Mouse (Mus musculus) ES-Bruce4 (cell line): Measurements from ENCODE around the gene Sympk. TPM values are rescaled to one million over a fixed set of nuclear protein-coding genes. Genes with fewer than 3 reads are reported as not detected.

Experiments
- H3K27ac ChIP-seq: 2 replicates; pipeline ENCODE4 v1.5.1; 2012; ENCODE audit warnings: low read length, inconsistent platforms; ENCODE audit not compliant: insufficient read depth
- H3K27me3 ChIP-seq: 2 replicates; pipeline ENCODE4 v1.6.1; 2012; ENCODE audit warnings: mild to moderate bottlenecking, low read length, inconsistent platforms; ENCODE audit not compliant: control insufficient read depth, poor library complexity, insufficient read depth, severe bottlenecking
- H3K36me3 ChIP-seq: 2 replicates; pipeline ENCODE4 v1.6.1; 2012; ENCODE audit warnings: inconsistent platforms, mild to moderate bottlenecking, low read length, moderate library complexity; ENCODE audit not compliant: control insufficient read depth, poor library complexity, insufficient read depth, severe bottlenecking
- H3K4me1 ChIP-seq: one replicate; pipeline ENCODE4 v1.8.1; 2011; ENCODE audit warnings: low read length; ENCODE audit not compliant: control insufficient read depth, insufficient read depth
- H3K4me3 ChIP-seq: 2 replicates; pipeline ENCODE4 v1.5.1; 2011; ENCODE audit warnings: low read depth, mild to moderate bottlenecking, low read length
- H3K9ac ChIP-seq: 2 replicates; pipeline ENCODE4 v1.6.1; 2012; ENCODE audit warnings: low read depth, mild to moderate bottlenecking, inconsistent platforms; ENCODE audit not compliant: poor library complexity, severe bottlenecking
- H3K9me3 ChIP-seq: replicated peaks from 2 replicates; pipeline ENCODE4 v1.6.1; 2012; ENCODE audit warnings: mild to moderate bottlenecking, low read length, inconsistent platforms; ENCODE audit not compliant: control insufficient read depth, poor library complexity, insufficient read depth, severe bottlenecking
- CTCF ChIP-seq: IDR thresholded peaks from one replicate; pipeline ENCODE4 v1.8.1; 2011; ENCODE audit warnings: low read depth, low read length
- EP300 ChIP-seq: IDR thresholded peaks from 2 replicates; pipeline ENCODE4 v1.6.1; 2011; ENCODE audit warnings: low read depth, low read length; ENCODE audit not compliant: insufficient read depth
- POLR2A ChIP-seq: IDR thresholded peaks from one replicate; pipeline ENCODE4 v1.8.1; 2011; ENCODE audit warnings: low read length; ENCODE audit not compliant: insufficient read depth
- polyA plus RNA-seq: library from polyadenylated mRNA; stranded (reverse); fragments of >200 nt; gene quantifications from 2 replicates; pipeline ENCODE4 v1.2.4, GENCODE M21; 2011; ENCODE audit warnings: low read depth; ENCODE audit not compliant: missing spikeins, insufficient read depth, insufficient read length

Gene Sympk
- polyA plus RNA-seq, 1 experiment: 102 TPM

DNA sequence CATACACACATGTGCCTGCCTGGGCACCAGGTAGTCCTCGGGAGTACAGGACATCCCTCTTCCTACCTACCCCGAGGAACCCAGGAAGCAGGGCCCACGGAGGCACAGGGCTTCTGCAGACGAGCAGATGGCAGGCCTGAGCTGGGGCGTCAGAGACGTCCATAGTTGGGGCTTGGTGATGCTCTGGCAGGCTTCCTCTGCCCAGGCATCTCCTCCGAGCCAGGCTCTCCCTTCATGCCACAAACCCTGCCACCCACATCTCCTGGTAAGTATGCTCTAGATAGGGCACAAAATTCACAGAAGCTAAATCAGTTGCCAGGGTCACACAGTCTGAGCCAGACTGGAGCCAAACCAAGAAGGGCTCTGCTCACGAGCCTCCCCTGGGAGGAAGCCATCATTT, 26.0 kb downstream of the Sympk start:
- H3K9ac ChIP-seq: no peak overlapping the region
- peaks cover 30% of the 10 kb centered on the region for H3K36me3 ChIP-seq
- TF ChIP-seq EP300 (no peak), POLR2A (no peak), CTCF (no peak)
- no peak overlapping the region for H3K4me3 ChIP-seq
- no peaks in the 10 kb centered on the region for H3K27me3 ChIP-seq
- H3K27ac ChIP-seq: no peak overlapping the region
- no peaks in the 10 kb centered on the region for H3K4me1 ChIP-seq
- no peaks in the 10 kb centered on the region for H3K9me3 ChIP-seq

DNA sequence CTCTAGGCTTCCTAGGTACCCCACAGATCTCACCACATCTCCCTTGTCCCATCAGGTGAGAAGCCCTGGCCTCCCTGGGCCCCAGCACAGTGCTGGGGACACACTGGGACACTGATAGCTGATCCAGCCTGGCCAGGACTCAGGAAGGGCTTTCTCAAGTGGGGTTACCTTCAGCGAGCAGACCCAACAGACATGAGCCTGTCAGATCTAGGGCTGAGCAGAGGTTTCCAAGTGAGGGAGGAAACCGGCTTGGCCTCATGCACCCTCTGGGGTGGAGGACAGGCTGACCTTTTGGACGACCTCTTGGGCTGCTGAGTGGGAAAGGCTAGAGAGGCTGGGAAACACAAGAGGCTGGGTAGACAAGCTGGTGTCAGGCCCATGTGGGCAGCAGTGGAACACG, 27.0 kb downstream of the Sympk start:
- Histone ChIP-seq H3K4me1 (no peaks in the 10 kb centered on the region), H3K9ac (no peak overlapping the region), H3K27ac (no peak overlapping the region), H3K9me3 (no peaks in the 10 kb centered on the region), H3K36me3 (peaks cover 27% of the 10 kb centered on the region), H3K4me3 (no peak overlapping the region), H3K27me3 (no peaks in the 10 kb centered on the region)
- no peak for TF ChIP-seq POLR2A
- no peak for TF ChIP-seq CTCF
- TF ChIP-seq EP300: no peak

DNA sequence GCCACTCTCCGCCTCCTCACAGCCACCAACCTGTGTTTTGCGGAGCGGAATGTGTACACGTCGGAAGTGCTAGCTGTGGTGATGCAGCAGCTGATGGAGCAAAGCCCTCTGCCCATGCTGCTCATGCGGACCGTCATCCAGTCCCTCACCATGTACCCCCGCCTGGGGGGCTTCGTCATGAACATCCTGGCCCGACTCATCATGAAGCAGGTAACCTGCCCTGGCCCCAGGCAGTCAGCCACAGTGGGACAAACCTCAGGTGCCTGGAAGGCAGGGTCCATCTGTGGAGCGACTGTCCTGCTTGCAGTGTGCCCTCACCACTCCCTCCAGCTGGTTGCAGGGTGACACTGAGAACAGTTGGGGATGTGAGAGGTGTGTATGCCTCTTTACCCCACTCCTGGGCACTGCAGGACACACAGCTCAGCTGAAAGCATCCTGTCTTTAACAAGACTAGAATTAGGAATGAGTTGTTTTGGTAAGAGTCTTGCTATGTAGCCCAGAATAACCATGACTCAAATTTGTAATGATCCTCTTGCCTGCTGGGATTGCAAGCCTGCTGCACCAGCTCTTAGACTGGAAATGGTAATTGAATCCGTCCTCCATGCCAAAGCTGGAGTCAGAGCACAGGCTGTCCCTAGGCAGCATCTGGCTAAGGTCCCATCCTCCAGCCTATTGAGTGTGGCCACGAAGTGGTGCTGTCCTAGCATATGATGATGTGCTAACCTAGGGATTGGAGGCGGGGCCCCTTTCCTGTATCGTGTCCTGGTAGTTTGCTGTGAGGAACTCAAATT, 28.4 kb downstream of the Sympk start:
- H3K27me3 ChIP-seq: no peaks in the 10 kb centered on the region
- H3K9me3 ChIP-seq: no peaks in the 10 kb centered on the region
- no peak overlapping the region for H3K9ac ChIP-seq
- peaks cover 24% of the 10 kb centered on the region for H3K36me3 ChIP-seq
- TF ChIP-seq CTCF: no peak
- no peak for TF ChIP-seq POLR2A
- TF ChIP-seq EP300: no peak
- no peaks in the 10 kb centered on the region for H3K4me1 ChIP-seq
- H3K4me3 ChIP-seq: no peak overlapping the region
- H3K27ac ChIP-seq: no peak overlapping the region

DNA sequence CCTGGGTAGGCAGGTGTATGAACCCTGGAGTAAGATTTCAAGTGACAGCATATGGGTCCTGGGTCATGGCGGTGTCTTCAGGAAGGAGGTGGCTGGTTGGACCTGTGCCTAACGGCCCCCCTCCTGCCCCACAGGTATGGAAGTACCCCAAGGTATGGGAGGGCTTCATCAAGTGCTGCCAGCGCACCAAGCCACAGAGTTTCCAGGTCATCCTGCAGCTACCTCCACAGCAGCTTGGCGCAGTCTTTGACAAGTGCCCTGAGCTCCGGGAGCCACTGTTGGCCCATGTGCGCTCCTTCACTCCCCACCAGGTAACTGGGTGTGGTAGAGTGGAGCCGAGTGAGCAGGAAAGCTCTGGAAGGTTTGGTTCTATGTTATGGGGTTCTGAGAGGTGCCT, 29.0 kb downstream of the Sympk start:
- TF ChIP-seq EP300 (no peak), CTCF (no peak), POLR2A (no peak)
- Histone ChIP-seq H3K27me3 (no peaks in the 10 kb centered on the region), H3K36me3 (peaks cover 20% of the 10 kb centered on the region)

DNA sequence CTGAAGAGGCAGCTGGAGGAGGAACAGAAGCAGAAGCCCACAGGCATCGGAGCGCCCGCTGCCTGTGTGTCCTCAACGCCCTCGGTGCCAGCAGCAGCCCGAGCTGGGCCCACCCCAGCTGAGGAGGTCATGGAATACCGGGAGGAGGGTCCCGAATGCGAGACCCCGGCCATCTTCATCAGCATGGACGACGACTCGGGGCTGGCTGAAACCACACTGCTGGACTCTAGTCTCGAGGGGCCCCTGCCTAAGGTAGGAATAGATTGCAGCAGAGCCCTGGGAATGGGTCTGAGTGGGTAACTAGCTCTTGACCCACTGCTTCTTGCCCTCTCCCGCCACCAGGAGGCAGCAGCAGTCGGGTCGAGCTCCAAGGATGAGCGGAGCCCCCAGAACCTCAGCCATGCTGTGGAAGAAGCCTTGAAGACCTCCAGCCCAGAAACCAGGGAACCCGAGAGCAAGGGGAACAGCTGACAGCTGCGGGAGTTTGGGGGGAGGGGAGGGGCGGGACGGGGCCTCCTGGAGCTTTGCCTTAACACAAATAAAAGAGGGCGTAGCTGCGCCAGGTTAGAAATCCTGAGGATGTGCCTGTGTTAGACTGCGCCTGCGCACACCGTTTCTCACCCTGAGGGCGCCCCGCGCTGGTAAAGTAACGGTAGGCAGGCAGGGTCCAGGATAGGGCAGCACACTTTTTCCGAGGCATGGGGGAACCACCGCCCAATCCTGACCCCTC, 30.0 kb downstream of the Sympk start, which contains the start of gene Rsph6a:
Rsph6a (plus strand) TSS at position 644 of the 730 bp plus-strand sequence.
- TF ChIP-seq CTCF (peak; percentile 69), POLR2A (no peak)
- 0 out of 2 replicates have a peak within 1 kb of the TSS, but pooled peaks have one; percentile 14 for H3K9ac ChIP-seq
- H3K4me3 ChIP-seq: no peak within 1 kb of the TSS
- no peaks in the 10 kb centered on the region for H3K27me3 ChIP-seq
- no peak within 1 kb of the TSS for H3K27ac ChIP-seq
- H3K9me3 ChIP-seq: no peaks in the 10 kb centered on the region
- H3K36me3 ChIP-seq: peaks cover 13% of the 10 kb centered on the region; the same call in 1 of the 2 replicates
- no peaks in the 10 kb centered on the region for H3K4me1 ChIP-seq

More for the DNA sequence above, 29.0 kb downstream of the Sympk start:
- no peaks in the 10 kb centered on the region for H3K9me3 ChIP-seq
- no peak overlapping the region for H3K9ac ChIP-seq
- no peak overlapping the region for H3K4me3 ChIP-seq
- H3K4me1 ChIP-seq: no peaks in the 10 kb centered on the region
- H3K27ac ChIP-seq: no peak overlapping the region

DNA sequence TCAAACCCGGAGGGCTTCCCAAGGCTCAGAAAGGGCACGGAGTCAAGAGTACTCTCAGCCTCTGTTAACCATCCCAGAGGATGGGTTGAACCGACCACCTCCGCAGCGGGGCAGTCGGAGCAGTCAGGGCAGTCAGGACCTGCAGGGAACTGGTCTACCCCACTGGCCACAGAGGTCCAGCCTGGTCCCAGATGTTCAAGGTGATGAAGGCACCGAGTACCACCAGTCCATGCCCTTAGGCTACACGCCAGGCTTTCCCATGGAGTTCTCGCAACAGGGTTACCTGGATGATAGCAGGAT, 30.6 kb downstream of the Sympk start:
- Histone ChIP-seq H3K4me3 (no peak overlapping the region), H3K9ac (no peak overlapping the region)

More for the DNA sequence above, 30.6 kb downstream of the Sympk start:
- no peaks in the 10 kb centered on the region for H3K4me1 ChIP-seq
- TF ChIP-seq CTCF (no peak), EP300 (no peak), POLR2A (no peak)
- H3K9me3 ChIP-seq: no peaks in the 10 kb centered on the region
- peaks cover 8% of the 10 kb centered on the region; the same call in 1 of the 2 replicates for H3K36me3 ChIP-seq
- no peak overlapping the region for H3K27ac ChIP-seq
- H3K27me3 ChIP-seq: no peaks in the 10 kb centered on the region
